Mouse (Mus musculus): ENCODE measurements around the gene AI597479. TPM values are rescaled to one million over a fixed set of nuclear protein-coding genes. Genes with fewer than 3 reads are reported as not detected.
A peak's percentile ranks its signal among the peaks of the same experiment; 100 is the strongest.

The AI597479 gene
- polyA plus RNA-seq, 1 experiment = 6.3 TPM

- no peaks in the 10 kb centered on the region for H3K27me3 ChIP-seq (ENCODE audit: control insufficient read depth, insufficient read depth, low read length)
- 4% methylated on average over 6 of the region's 6 CpGs for WGBS
- H3K36me3 ChIP-seq (ENCODE audit: control insufficient read depth, insufficient read depth, low read length) = no peaks in the 10 kb centered on the region
- no peak for DNase-seq
- TF ChIP-seq POLR2A (IDR thresholded peaks at IDR 0.05; ENCODE audit: control insufficient read depth, extremely low read depth, insufficient read depth, low read length, poor library complexity) (no peak), CTCF (IDR thresholded peaks at IDR 0.05; ENCODE audit: borderline replicate concordance, control insufficient read depth, extremely low read depth, insufficient read depth, low read length, poor library complexity) (no peak)
- peaks cover 18% of the 10 kb centered on the region for H3K4me1 ChIP-seq (replicated peaks; ENCODE audit: control insufficient read depth, insufficient read depth, low read length)
- H3K27ac ChIP-seq (ENCODE audit: control insufficient read depth, insufficient read depth, low read length) = no peak overlapping the region
- peak overlapping the region; percentile 72 for H3K4me3 ChIP-seq (ENCODE audit: control insufficient read depth, insufficient read depth, low read length)
Measured at GRCm38 (mm10) chr1:43163084-43163466, 64.6 kb downstream of the AI597479 start.

DNA sequence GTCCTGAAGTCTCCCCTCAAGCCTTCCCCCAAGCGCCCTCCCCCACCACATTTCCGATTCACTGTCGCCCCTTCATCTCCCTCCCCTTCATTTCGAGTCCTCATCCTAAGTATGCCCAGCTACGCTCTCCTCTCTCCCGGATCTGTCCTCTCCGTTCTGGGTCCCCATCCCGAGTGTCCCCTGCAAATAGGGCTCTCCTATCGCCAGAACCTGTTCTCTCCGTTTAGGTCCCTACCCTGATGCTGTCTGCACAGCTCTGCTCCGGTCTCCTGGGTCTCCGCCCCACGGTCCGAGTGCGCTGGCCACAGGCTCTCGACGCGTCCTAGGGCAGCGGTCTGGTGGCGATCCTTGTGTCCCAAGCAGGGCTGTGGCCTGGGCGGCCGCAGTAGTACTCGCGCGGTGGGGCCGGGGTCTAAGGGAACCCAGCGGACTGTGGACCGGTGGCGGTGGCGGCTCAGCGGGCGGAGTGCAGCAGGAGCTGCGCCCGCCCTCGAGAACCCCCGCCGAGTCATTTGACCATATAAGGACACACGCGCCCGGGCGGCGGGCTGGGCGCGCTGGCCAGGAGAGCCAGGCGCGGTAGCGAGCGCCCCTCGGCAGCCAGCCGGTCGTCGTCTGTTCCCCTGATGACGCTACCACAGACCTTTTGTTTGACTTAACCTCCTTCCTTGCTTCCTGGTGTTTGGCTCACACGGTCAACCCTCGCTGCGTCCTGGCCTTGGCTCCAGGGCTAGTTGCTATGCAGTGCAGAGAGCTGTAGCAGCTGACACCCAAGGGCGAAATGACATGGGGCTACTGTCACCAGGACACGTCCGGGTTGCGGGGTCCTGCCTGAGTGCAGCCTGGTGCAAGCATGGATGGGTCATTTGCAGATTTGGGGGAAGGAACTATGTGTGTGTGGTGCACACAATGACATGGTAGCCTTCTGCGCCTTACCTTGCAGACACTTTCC, 65.2 kb downstream of the AI597479 start:
- peak overlapping the region; percentile 72 for H3K4me3 ChIP-seq (ENCODE audit: control insufficient read depth, insufficient read depth, low read length)
- TF ChIP-seq CTCF (IDR thresholded peaks at IDR 0.05; ENCODE audit: borderline replicate concordance, control insufficient read depth, extremely low read depth, insufficient read depth, low read length, poor library complexity) (no peak), POLR2A (IDR thresholded peaks at IDR 0.05; ENCODE audit: control insufficient read depth, extremely low read depth, insufficient read depth, low read length, poor library complexity) (no peak)
- no peaks in the 10 kb centered on the region for H3K27me3 ChIP-seq (ENCODE audit: control insufficient read depth, insufficient read depth, low read length)
- no peaks in the 10 kb centered on the region for H3K36me3 ChIP-seq (ENCODE audit: control insufficient read depth, insufficient read depth, low read length)
- peak; percentile 63 for DNase-seq
- H3K4me1 ChIP-seq (replicated peaks; ENCODE audit: control insufficient read depth, insufficient read depth, low read length) = peaks cover 23% of the 10 kb centered on the region
- no peak overlapping the region for H3K27ac ChIP-seq (ENCODE audit: control insufficient read depth, insufficient read depth, low read length)
- WGBS = 10% methylated on average over 61 of the region's 61 CpGs

DNA sequence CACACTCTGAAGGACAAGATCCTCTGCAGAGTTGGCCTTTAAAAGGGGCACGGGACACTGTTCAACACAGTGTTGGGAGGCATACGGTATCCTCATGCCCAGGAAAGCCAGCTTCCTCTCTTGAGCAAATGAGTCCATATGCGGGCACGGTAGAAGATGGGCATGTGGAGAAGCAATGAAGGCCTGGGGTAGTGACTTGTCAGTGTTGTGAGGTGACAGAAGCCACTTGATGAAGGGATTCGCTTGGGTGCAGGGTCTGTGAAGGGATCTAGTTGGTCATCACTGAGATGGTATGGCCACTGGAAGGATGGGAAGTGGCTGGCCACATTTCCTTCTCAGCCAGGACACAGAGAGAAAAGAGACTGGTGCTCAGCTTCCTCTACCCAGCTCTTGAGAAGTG, 66.1 kb downstream of the AI597479 start:
- DNase-seq = no peak
- peaks cover 26% of the 10 kb centered on the region for H3K4me1 ChIP-seq (replicated peaks; ENCODE audit: control insufficient read depth, insufficient read depth, low read length)
- H3K27ac ChIP-seq (ENCODE audit: control insufficient read depth, insufficient read depth, low read length) = no peak overlapping the region
- WGBS = 93% methylated on average over 5 of the region's 5 CpGs
- no peaks in the 10 kb centered on the region for H3K36me3 ChIP-seq (ENCODE audit: control insufficient read depth, insufficient read depth, low read length)
- TF ChIP-seq CTCF (IDR thresholded peaks at IDR 0.05; ENCODE audit: borderline replicate concordance, control insufficient read depth, extremely low read depth, insufficient read depth, low read length, poor library complexity) = no peak
- no peak for TF ChIP-seq POLR2A (IDR thresholded peaks at IDR 0.05; ENCODE audit: control insufficient read depth, extremely low read depth, insufficient read depth, low read length, poor library complexity)
- no peak overlapping the region for H3K4me3 ChIP-seq (ENCODE audit: control insufficient read depth, insufficient read depth, low read length)
- no peaks in the 10 kb centered on the region for H3K27me3 ChIP-seq (ENCODE audit: control insufficient read depth, insufficient read depth, low read length)

Other genes with a start within 250 kb of the AI597479 start
- gene Mrps9, start 247.5 kb upstream of the AI597479 start, polyA plus RNA-seq (2012; rRNA removed) = 27.7 and 37.1 TPM in 2 replicates
- gene Gpr45, start 145.8 kb upstream of the AI597479 start, polyA plus RNA-seq (2012; rRNA removed) = 0.60 and 2.4 TPM in 2 replicates
- 22.9 and 24.7 TPM in 2 replicates for gene Tgfbrap1, start 73 bp upstream of the AI597479 start, polyA plus RNA-seq (2012; rRNA removed)
- 5.5 and 58.9 TPM in 2 replicates for gene Fhl2, start 98.3 kb downstream of the AI597479 start, polyA plus RNA-seq (2012; rRNA removed)

Data from thymus, adult 2 months (tissue).